In genomic region chr17:70034862-70035261, GRCm38 (mm10) we compare ENCODE assay signal across 19 mouse cellular contexts.
DNase-seq lines count a peak whose midpoint lies in the region; ATAC-seq and TF ChIP-seq lines count a peak whose summit lies in the region.
"Had no signal": no experiment of that assay in that cellular context is flagged by ENCODE, and none has a peak within 500 bp of the region (broad histone marks: within the 10 kb centered on the region; RNA-seq: fewer than 3 reads in every experiment).

No protein-coding gene starts in this region.

- TF ChIP-seq POLR2A in brain, embryonic 14.5 days (IDR thresholded peaks at IDR 0.05; ENCODE audit: borderline replicate concordance, extremely low read depth, insufficient read depth, insufficient read length, poor library complexity, severe bottlenecking): no peak

- no peaks in the 10 kb centered on the region for H3K9me3 ChIP-seq in forebrain, embryonic 14.5 days (replicated peaks; ENCODE audit: control insufficient read depth, low read length)
- no peaks in the 10 kb centered on the region for H3K9me3 ChIP-seq in forebrain, embryonic 11.5 days (ENCODE audit: control insufficient read depth, low read length)
- H3K9me3 ChIP-seq in lung, embryonic 15.5 days: no peaks in the 10 kb centered on the region
- no peaks in the 10 kb centered on the region for H3K9me3 ChIP-seq in lung, postnatal 0 days (ENCODE audit: low read length)
- H3K9me3 ChIP-seq: embryonic facial prominence, embryonic 15.5 days; forebrain, embryonic 15.5 days; midbrain, embryonic 15.5 days had no signal

- peak; percentile 29 for DNase-seq in forebrain, embryonic 14.5 days (ENCODE audit: low spot score)
- no peak for DNase-seq in forebrain, embryonic 11.5 days (ENCODE audit: low spot score)
- DNase-seq in kidney, postnatal 14 days: peak; percentile 9
- DNase-seq in kidney, adult 9 months: no peak
- DNase-seq in lung, postnatal 0 days (ENCODE audit: low spot score): no peak
- DNase-seq in brain, embryonic 14.5 days (ENCODE audit: low read depth): peak; percentile 39
- DNase-seq in cerebellum, adult 11-12 months: no peak
- DNase-seq: cerebellum, adult 2 months; heart, adult 18-20 months; left cerebral cortex, postnatal 4 days; retina, postnatal 1 day had no signal

- H3K27me3 ChIP-seq in forebrain, embryonic 14.5 days (replicated peaks; ENCODE audit: control insufficient read depth, insufficient read depth, low read length): no peaks in the 10 kb centered on the region
- H3K27me3 ChIP-seq in forebrain, embryonic 11.5 days (ENCODE audit: control insufficient read depth, insufficient read depth, low read length): no peaks in the 10 kb centered on the region
- no peaks in the 10 kb centered on the region for H3K27me3 ChIP-seq in lung, embryonic 15.5 days
- no peaks in the 10 kb centered on the region for H3K27me3 ChIP-seq in lung, postnatal 0 days (replicated peaks; ENCODE audit: insufficient read depth, low read length)
- H3K27me3 ChIP-seq: embryonic facial prominence, embryonic 15.5 days; forebrain, embryonic 15.5 days; midbrain, embryonic 15.5 days had no signal

- H3K36me3 ChIP-seq in forebrain, embryonic 14.5 days (ENCODE audit: control insufficient read depth, insufficient read depth, low read length): no peaks in the 10 kb centered on the region
- no peaks in the 10 kb centered on the region for H3K36me3 ChIP-seq in forebrain, embryonic 11.5 days (ENCODE audit: control insufficient read depth, insufficient read depth, low read length)
- no peaks in the 10 kb centered on the region for H3K36me3 ChIP-seq in lung, embryonic 15.5 days
- H3K36me3 ChIP-seq in lung, postnatal 0 days (ENCODE audit: insufficient read depth, low read length): no peaks in the 10 kb centered on the region
- H3K36me3 ChIP-seq: embryonic facial prominence, embryonic 15.5 days; forebrain, embryonic 15.5 days; midbrain, embryonic 15.5 days had no signal

- no peak overlapping the region for H3K9ac ChIP-seq in forebrain, embryonic 14.5 days (ENCODE audit: low read length)
- no peak overlapping the region for H3K9ac ChIP-seq in forebrain, embryonic 11.5 days (ENCODE audit: low read length)
- H3K9ac ChIP-seq in lung, embryonic 15.5 days: no peak overlapping the region
- no peak overlapping the region for H3K9ac ChIP-seq in lung, postnatal 0 days (replicated peaks; ENCODE audit: low read depth)
- H3K9ac ChIP-seq: embryonic facial prominence, embryonic 15.5 days; forebrain, embryonic 15.5 days; hindbrain, embryonic 14.5 days; liver, embryonic 14.5 days; midbrain, embryonic 15.5 days had no signal

- no peak for TF ChIP-seq EP300 in lung, postnatal 0 days (IDR thresholded peaks at IDR 0.05)

- ATAC-seq in forebrain, embryonic 14.5 days: no peak
- ATAC-seq in forebrain, embryonic 11.5 days (replicated peaks; ENCODE audit: low FRiP score): no peak
- peak; percentile 82; the same call in 1 of the 2 replicates for ATAC-seq in lung, embryonic 15.5 days (ENCODE audit: borderline replicate concordance, extremely low read depth, low FRiP score, low TSS enrichment)
- no peak for ATAC-seq in lung, postnatal 0 days
- ATAC-seq: activated CD4-positive, CD25-positive, alpha-beta regulatory T cell, adult 4 months; forebrain, embryonic 15.5 days; midbrain, embryonic 15.5 days had no signal

- H3K4me1 ChIP-seq in forebrain, embryonic 14.5 days (ENCODE audit: control insufficient read depth, insufficient read depth, low read length): no peaks in the 10 kb centered on the region
- no peaks in the 10 kb centered on the region for H3K4me1 ChIP-seq in forebrain, embryonic 11.5 days (replicated peaks; ENCODE audit: control insufficient read depth, insufficient read depth, low read length)
- H3K4me1 ChIP-seq in lung, embryonic 15.5 days: no peaks in the 10 kb centered on the region
- H3K4me1 ChIP-seq in lung, postnatal 0 days (ENCODE audit: insufficient read depth, low read depth, low read length): no peaks in the 10 kb centered on the region
- H3K4me1 ChIP-seq: embryonic facial prominence, embryonic 15.5 days; midbrain, embryonic 15.5 days had no signal

- no peak for TF ChIP-seq CTCF in lung, postnatal 0 days (IDR thresholded peaks at IDR 0.05)
- no peak for TF ChIP-seq CTCF in brain, embryonic 14.5 days (IDR thresholded peaks at IDR 0.05; ENCODE audit: borderline replicate concordance, extremely low read depth, insufficient read depth, insufficient read length)

- no peak overlapping the region for H3K27ac ChIP-seq in forebrain, embryonic 14.5 days (ENCODE audit: low read depth, low read length)
- no peak overlapping the region for H3K27ac ChIP-seq in forebrain, embryonic 11.5 days (ENCODE audit: low read depth, low read length)
- H3K27ac ChIP-seq in lung, embryonic 15.5 days: no peak overlapping the region
- no peak overlapping the region for H3K27ac ChIP-seq in lung, postnatal 0 days (ENCODE audit: low read length)
- H3K27ac ChIP-seq: embryonic facial prominence, embryonic 15.5 days; forebrain, embryonic 15.5 days; hindbrain, embryonic 14.5 days; liver, embryonic 14.5 days; macrophage; midbrain, embryonic 15.5 days had no signal

- 78% methylated on average over 2 of the region's 2 CpGs for WGBS in forebrain, embryonic 14.5 days
- WGBS in forebrain, embryonic 11.5 days: 82% methylated on average over 2 of the region's 2 CpGs
- 38% methylated on average over 2 of the region's 2 CpGs for whole genome bisulfite sequencing in lung, embryonic 15.5 days
- WGBS in lung, postnatal 0 days: 41% methylated on average over 2 of the region's 2 CpGs

- no peak overlapping the region for H3K4me2 ChIP-seq in forebrain, embryonic 14.5 days (ENCODE audit: low read length)
- no peak overlapping the region for H3K4me2 ChIP-seq in forebrain, embryonic 11.5 days (ENCODE audit: low read depth, low read length, severe bottlenecking)
- no peak overlapping the region for H3K4me2 ChIP-seq in lung, embryonic 15.5 days
- H3K4me2 ChIP-seq in lung, postnatal 0 days (replicated peaks; ENCODE audit: low read depth, low read length): no peak overlapping the region
- H3K4me2 ChIP-seq: embryonic facial prominence, embryonic 15.5 days; forebrain, embryonic 15.5 days; hindbrain, embryonic 14.5 days; midbrain, embryonic 15.5 days had no signal

- no peak overlapping the region for H3K4me3 ChIP-seq in forebrain, embryonic 14.5 days (ENCODE audit: low read depth, low read length)
- H3K4me3 ChIP-seq in forebrain, embryonic 11.5 days (ENCODE audit: low read depth, low read length): no peak overlapping the region
- H3K4me3 ChIP-seq in lung, embryonic 15.5 days: no peak overlapping the region
- H3K4me3 ChIP-seq in lung, postnatal 0 days (ENCODE audit: low read depth, low read length): no peak overlapping the region
- H3K4me3 ChIP-seq: embryonic facial prominence, embryonic 15.5 days; forebrain, embryonic 15.5 days; midbrain, embryonic 15.5 days had no signal

Comparison
In these comparisons a context has a peak if more than half of its experiments do, and no peak if none do; other contexts are left out.
1. DNase-seq: peak in forebrain, embryonic 14.5 days (single experiment), kidney, postnatal 14 days (single experiment) and brain, embryonic 14.5 days (single experiment); none in forebrain, embryonic 11.5 days (single experiment), kidney, adult 9 months (single experiment), lung, postnatal 0 days (single experiment) and cerebellum, adult 11-12 months (single experiment).